Mouse (Mus musculus): ENCODE data around the gene Tppp3. TPM values are rescaled to one million over a fixed set of nuclear protein-coding genes. Genes with fewer than 3 reads are reported as not detected.

Tppp3 gene
- total RNA-seq (2015) (2.5 and 2.9 TPM in 2 replicates), total RNA-seq (2017) (6.5 and 13.4 TPM in 2 replicates)

- ATAC-seq (ENCODE audit: poor library complexity, severe bottlenecking) = peak; percentile 88
Observed at GRCm38 (mm10) chr8:105471314-105472015, at the start of gene Tppp3. TSS of gene Tppp3 (minus strand) at chr8:105471526.

GRCm38 (mm10) chr8:105521061-105521460 is 49.7 kb upstream of the Tppp3 start:
- no peak for ATAC-seq (ENCODE audit: poor library complexity, severe bottlenecking)

GRCm38 (mm10) chr8:105520521-105520920 is 49.2 kb upstream of the Tppp3 start:
- ATAC-seq (ENCODE audit: poor library complexity, severe bottlenecking) = no peak

- ATAC-seq (ENCODE audit: poor library complexity, severe bottlenecking) = no peak
Observed at GRCm38 (mm10) chr8:105519591-105519990, 48.3 kb upstream of the Tppp3 start.

GRCm38 (mm10) chr8:105518436-105519313 is 47.3 kb upstream of the Tppp3 start, which contains the start of gene Hsd11b2:
TSS of gene Hsd11b2 (plus strand) at chr8:105518755.
- peak; percentile 53 for ATAC-seq (ENCODE audit: poor library complexity, severe bottlenecking)

GRCm38 (mm10) chr8:105517346-105517745 is 46.0 kb upstream of the Tppp3 start:
- ATAC-seq (ENCODE audit: poor library complexity, severe bottlenecking) = no peak

GRCm38 (mm10) chr8:105516018-105516645 is 44.8 kb upstream of the Tppp3 start:
- ATAC-seq (ENCODE audit: poor library complexity, severe bottlenecking) = peak; percentile 75

- ATAC-seq (ENCODE audit: poor library complexity, severe bottlenecking) = no peak
Observed at GRCm38 (mm10) chr8:105514656-105515055, 43.3 kb upstream of the Tppp3 start.

GRCm38 (mm10) chr8:105514194-105514593 is 42.9 kb upstream of the Tppp3 start:
- ATAC-seq (ENCODE audit: poor library complexity, severe bottlenecking) = no peak

GRCm38 (mm10) chr8:105509997-105510735 is 38.8 kb upstream of the Tppp3 start:
- ATAC-seq (ENCODE audit: poor library complexity, severe bottlenecking) = no peak

GRCm38 (mm10) chr8:105508758-105509157 is 37.4 kb upstream of the Tppp3 start:
- no peak for ATAC-seq (ENCODE audit: poor library complexity, severe bottlenecking)

GRCm38 (mm10) chr8:105506977-105507376 is 35.7 kb upstream of the Tppp3 start:
- peak; percentile 52; the same call in 1 of the 2 replicates for ATAC-seq (ENCODE audit: poor library complexity, severe bottlenecking)

GRCm38 (mm10) chr8:105504617-105505016 is 33.3 kb upstream of the Tppp3 start:
- ATAC-seq (ENCODE audit: poor library complexity, severe bottlenecking) = no peak

- peak; percentile 17; the same call in 1 of the 2 replicates for ATAC-seq (ENCODE audit: poor library complexity, severe bottlenecking)
Observed at GRCm38 (mm10) chr8:105499787-105500186, 28.5 kb upstream of the Tppp3 start.

- ATAC-seq (ENCODE audit: poor library complexity, severe bottlenecking) = peak; percentile 96
Observed at GRCm38 (mm10) chr8:105496439-105497180, 25.3 kb upstream of the Tppp3 start, which contains the start of gene Zdhhc1. TSS of gene Zdhhc1 (minus strand) at chr8:105496902.

- ATAC-seq (ENCODE audit: poor library complexity, severe bottlenecking) = no peak
Observed at GRCm38 (mm10) chr8:105495350-105496302, 24.3 kb upstream of the Tppp3 start.

GRCm38 (mm10) chr8:105494566-105494965 is 23.2 kb upstream of the Tppp3 start:
- no peak for ATAC-seq (ENCODE audit: poor library complexity, severe bottlenecking)

GRCm38 (mm10) chr8:105493495-105493894 is 22.2 kb upstream of the Tppp3 start:
- ATAC-seq (ENCODE audit: poor library complexity, severe bottlenecking) = no peak

- ATAC-seq (ENCODE audit: poor library complexity, severe bottlenecking) = no peak
Observed at GRCm38 (mm10) chr8:105489281-105489680, 18.0 kb upstream of the Tppp3 start.
